Mouse (Mus musculus) layer of hippocampus, adult 2 months (tissue): Measurements from ENCODE around the gene Syne1. TPM values are rescaled to one million over a fixed set of nuclear protein-coding genes. Genes with fewer than 3 reads are reported as not detected.

Source experiments
- DNase-seq, 2 experiments: peaks; one replicate each; pipeline ENCODE4 v3.0.0; 2022; ENCODE audit warnings: low spot score in 2 of 2
- H3K27ac ChIP-seq: fragments of 200-600 bp; 2 replicates; pipeline ENCODE4 v1.8.1; 2022
- H3K4me3 ChIP-seq: fragments of 200-600 bp; 2 replicates; pipeline ENCODE4 v1.8.1; 2022; ENCODE audit warnings: mild to moderate bottlenecking
- CTCF ChIP-seq: fragments of 200-600 bp; conservative IDR thresholded peaks from 2 replicates; pipeline ENCODE4 v1.8.1; 2022; ENCODE audit warnings: antibody characterized with exemption, mild to moderate bottlenecking, moderate library complexity
- total RNA-seq, 2 experiments: library from RNA; stranded (reverse); gene quantifications; 2 replicates each; pipeline ENCODE4 v1.2.3; 2021

The Syne1 gene
- total RNA-seq, 2 experiments from 2014 or later = 307 to 317 TPM

DNA sequence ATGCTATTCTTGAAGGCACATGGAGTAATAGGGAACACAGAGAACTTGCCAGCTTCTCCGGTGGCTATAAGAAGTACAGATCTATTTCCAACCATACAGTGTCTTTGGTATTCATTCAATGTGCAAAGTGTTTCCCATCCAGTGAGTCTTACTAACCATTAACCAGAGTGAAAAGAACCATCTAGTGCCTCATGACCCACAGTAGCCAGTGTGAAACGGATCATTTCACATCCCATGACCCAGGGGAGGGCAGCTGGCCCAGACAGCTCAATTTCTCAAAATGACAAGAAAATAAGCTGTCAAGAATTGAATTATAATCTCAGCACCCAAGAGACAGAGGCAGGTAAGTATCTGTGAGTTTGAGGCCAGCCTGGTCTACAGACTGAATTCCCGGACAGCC, 315.1 kb downstream of the Syne1 start:
- Histone ChIP-seq H3K4me3 (no peak overlapping the region), H3K27ac (no peak overlapping the region)
- TF ChIP-seq CTCF = no peak
- DNase-seq = no peak

GRCm38 (mm10) chr10:5234721-5235501, 316.4 kb downstream of the Syne1 start:
- Histone ChIP-seq H3K4me3 (no peak overlapping the region), H3K27ac (peak overlapping the region; percentile 61; the same call in 1 of the 2 replicates)
- peak in 1 of 2 experiments; percentile 17 for DNase-seq
- no peak for TF ChIP-seq CTCF

- TF ChIP-seq CTCF = no peak
- Histone ChIP-seq H3K4me3 (no peak overlapping the region), H3K27ac (no peak overlapping the region)
- no peak for DNase-seq
These were observed 322.2 kb downstream of the Syne1 start for GRCm38 (mm10) chr10:5229129-5229528.

- Histone ChIP-seq H3K4me3 (no peak overlapping the region), H3K27ac (no peak overlapping the region)
- TF ChIP-seq CTCF = peak; percentile 83
- DNase-seq = peak in 1 of 2 experiments; percentile 60
These were observed 323.7 kb downstream of the Syne1 start for GRCm38 (mm10) chr10:5227395-5228076.

DNA sequence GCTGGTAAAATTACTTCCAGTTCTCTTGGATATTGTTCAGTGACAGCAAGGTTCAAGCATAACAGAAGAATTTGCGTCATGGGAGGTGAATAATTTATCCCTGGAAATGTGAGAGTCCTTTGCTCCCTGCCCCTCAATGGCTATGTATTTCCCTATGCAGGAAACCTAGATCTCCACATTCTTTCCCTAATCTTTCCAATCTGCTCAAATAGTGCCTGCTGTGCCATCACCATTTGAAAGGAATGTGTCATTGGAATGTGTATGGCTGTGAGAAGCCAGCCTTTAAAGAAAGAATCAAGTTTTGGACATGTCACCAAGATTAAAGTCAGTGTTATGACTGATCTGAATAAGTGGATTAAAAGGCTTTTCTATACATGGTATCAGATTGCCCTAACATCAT, 335.3 kb downstream of the Syne1 start:
- TF ChIP-seq CTCF = no peak
- Histone ChIP-seq H3K4me3 (no peak overlapping the region), H3K27ac (no peak overlapping the region)
- DNase-seq = no peak

- Histone ChIP-seq H3K27ac (peak overlapping the region; percentile 36; the same call in 1 of the 2 replicates), H3K4me3 (no peak overlapping the region)
- no peak for TF ChIP-seq CTCF
- no peak for DNase-seq
These were observed 343.2 kb downstream of the Syne1 start for GRCm38 (mm10) chr10:5207905-5208641.

DNA sequence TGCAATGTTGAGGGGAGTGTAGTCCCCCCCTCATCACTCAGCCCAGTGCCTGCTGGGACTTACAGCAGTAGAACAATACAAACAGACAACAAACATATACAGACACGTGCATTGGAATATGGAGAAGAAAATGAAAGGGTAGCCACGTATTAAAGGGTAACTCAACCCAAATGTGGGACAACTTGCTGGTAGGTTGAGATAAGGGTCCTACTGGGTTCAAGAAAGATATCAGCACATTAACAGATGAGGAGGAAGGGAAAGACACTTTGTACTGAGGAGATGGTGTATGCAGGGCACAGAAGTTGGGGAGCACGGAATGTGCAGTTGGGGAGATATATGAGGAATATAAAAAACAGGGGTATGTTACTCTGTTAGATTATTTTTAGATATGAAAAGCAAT, 345.3 kb downstream of the Syne1 start:
- no peak overlapping the region for H3K27ac ChIP-seq
- DNase-seq = no peak
- H3K4me3 ChIP-seq = no peak overlapping the region
- no peak for TF ChIP-seq CTCF

DNA sequence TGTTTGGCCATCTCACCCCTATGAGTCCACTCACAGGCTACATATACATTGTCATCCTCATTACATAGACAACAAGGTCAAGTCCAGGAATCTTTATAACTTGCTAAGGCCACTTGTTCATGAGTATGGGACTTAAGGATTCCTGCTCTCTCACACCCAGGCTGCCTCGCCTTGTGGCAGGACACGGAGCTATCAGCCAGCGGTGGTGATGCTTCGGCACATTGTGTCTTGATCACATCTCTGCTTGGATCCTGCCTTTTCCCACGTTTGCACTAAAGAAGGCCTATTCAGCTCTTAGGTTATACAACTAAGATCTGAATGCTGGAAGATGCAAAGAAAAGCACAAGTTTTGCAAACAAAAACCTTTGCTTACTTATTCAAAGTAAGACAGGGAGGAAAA, 345.7 kb downstream of the Syne1 start:
- no peak overlapping the region for H3K27ac ChIP-seq
- TF ChIP-seq CTCF = no peak
- H3K4me3 ChIP-seq = no peak overlapping the region
- DNase-seq = no peak

DNA sequence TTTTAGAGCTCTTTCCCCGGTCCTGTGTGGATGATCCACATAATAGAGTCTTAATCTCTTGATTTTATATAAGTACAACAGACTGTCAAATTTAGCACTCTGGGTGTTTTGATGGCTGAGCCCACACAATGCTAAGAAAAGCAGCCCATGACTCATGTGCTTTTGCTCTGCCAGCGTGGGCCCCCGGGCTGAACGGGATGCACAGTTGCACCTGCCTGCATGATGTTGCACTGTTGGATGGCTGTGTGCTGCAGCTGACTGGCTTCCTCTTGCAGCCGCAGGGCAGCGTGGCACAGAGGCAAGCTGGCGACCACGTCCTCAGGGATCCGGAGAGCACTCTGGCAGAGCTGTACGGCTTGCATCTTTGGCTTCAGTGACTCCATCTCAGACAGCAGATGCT, 347.4 kb downstream of the Syne1 start:
- Histone ChIP-seq H3K27ac (peak overlapping the region; percentile 86), H3K4me3 (no peak overlapping the region)
- DNase-seq = peak; percentile 70 to 82
- TF ChIP-seq CTCF = no peak

GRCm38 (mm10) chr10:5197356-5197755, 353.9 kb downstream of the Syne1 start:
- no peak for DNase-seq
- no peak for TF ChIP-seq CTCF
- no peak overlapping the region for H3K27ac ChIP-seq
- no peak overlapping the region for H3K4me3 ChIP-seq

DNA sequence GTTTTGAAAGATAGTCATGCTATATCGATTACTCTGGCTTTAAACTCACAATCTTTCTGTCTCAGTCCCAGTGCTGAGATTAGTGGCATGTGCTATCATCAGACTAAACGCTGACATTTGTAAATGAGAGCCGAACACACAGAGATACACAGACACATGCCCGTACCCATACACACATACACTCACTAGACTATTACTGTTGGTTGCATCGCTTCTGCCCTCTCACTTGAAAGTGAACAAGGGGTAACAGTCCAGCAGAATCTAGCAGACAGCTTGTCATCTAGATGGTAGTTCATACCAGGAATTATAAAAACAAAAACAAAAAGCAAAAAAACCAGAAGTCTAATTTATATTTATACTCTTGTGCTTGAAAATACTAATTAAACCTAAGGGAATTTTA, 355.0 kb downstream of the Syne1 start:
- no peak for TF ChIP-seq CTCF
- Histone ChIP-seq H3K4me3 (no peak overlapping the region), H3K27ac (no peak overlapping the region)
- DNase-seq = no peak

- DNase-seq = no peak
- no peak overlapping the region for H3K4me3 ChIP-seq
- peak overlapping the region; percentile 89; the same call in 1 of the 2 replicates for H3K27ac ChIP-seq
- no peak for TF ChIP-seq CTCF
These were observed 356.0 kb downstream of the Syne1 start for GRCm38 (mm10) chr10:5195288-5195687.

DNA sequence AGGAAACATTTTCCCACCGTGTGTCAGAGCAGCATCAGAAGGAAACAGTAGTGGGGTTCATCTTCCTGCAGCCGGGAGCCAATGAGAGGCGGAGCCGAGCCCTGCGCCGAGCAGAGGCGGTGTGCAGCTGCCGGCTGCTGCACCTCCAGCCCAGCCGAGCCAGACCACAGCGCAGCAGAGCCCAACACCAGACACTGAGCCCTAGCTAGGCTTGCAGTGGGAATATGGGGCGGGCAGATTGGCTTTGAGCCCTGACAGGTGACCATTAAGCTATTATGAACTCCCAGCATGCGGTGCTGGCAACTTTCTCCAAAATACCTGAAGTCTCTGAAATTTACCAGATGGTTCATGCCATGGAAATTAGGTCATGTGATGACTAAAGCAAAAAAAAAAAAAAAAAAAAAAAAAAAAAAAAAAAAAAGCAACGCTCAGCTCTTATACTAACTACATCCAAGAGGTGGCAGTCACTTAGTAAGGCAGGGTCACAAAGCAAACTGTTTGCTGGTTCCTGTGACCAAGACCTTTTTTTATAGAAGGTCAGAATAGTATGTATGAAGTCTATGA, 356.5 kb downstream of the Syne1 start:
- peak; percentile 32 to 48 for DNase-seq
- Histone ChIP-seq H3K4me3 (peak overlapping the region; percentile 62), H3K27ac (peak overlapping the region; percentile 89)
- TF ChIP-seq CTCF = peak; percentile 58
